Mouse (Mus musculus) liver, embryonic 16.5 days (tissue): ENCODE measurements around the gene Usp32. TPM values are rescaled to one million over a fixed set of nuclear protein-coding genes. Genes with fewer than 3 reads are reported as not detected.

ENCODE experiments used
- ATAC-seq: fragments of 200-750 bp; cut with Nextera tagmentation; 2 replicates; pipeline ENCODE4 v1.8.0; 2017; ENCODE audit warnings: low read depth, mild to moderate bottlenecking, moderate number of reproducible peaks, moderate library complexity
- H3K27ac ChIP-seq: fragments of 300-500 bp; sonication (generic); 2 replicates; pipeline ENCODE4 v1.5.1; 2014; ENCODE audit warnings: mild to moderate bottlenecking, low read length
- H3K27me3 ChIP-seq: fragments of 300-500 bp; sonication (generic); 2 replicates; pipeline ENCODE4 v1.6.1; 2014; ENCODE audit warnings: low read depth, low read length, mixed read lengths; ENCODE audit not compliant: control insufficient read depth, insufficient read depth
- H3K36me3 ChIP-seq: fragments of 300-500 bp; sonication (generic); 2 replicates; pipeline ENCODE4 v1.6.1; 2014; ENCODE audit warnings: mild to moderate bottlenecking; ENCODE audit not compliant: control insufficient read depth, insufficient read depth
- H3K4me1 ChIP-seq: fragments of 300-500 bp; sonication (generic); 2 replicates; pipeline ENCODE4 v1.6.1; 2014; ENCODE audit warnings: low read depth, low read length, mixed read lengths; ENCODE audit not compliant: control insufficient read depth
- H3K4me2 ChIP-seq: fragments of 300-500 bp; sonication (generic); 2 replicates; pipeline ENCODE4 v1.6.1; 2014; ENCODE audit warnings: low read depth, low read length, mixed read lengths
- H3K4me3 ChIP-seq: fragments of 300-500 bp; sonication (generic); 2 replicates; pipeline ENCODE4 v1.5.1; 2014; ENCODE audit warnings: low read depth, mild to moderate bottlenecking, low read length
- H3K9ac ChIP-seq: fragments of 300-500 bp; sonication (generic); 2 replicates; pipeline ENCODE4 v1.6.1; 2014; ENCODE audit warnings: low read depth, low read length
- H3K9me3 ChIP-seq: fragments of 300-500 bp; sonication (generic); replicated peaks from 2 replicates; pipeline ENCODE4 v1.6.1; 2016; ENCODE audit warnings: low read length; ENCODE audit not compliant: control insufficient read depth
- WGBS: fragments of 180-500 bp; shearing (Covaris S2); extraction: QIAGEN DNeasy Blood & Tissue Kit; methylation state at CpG from one replicate; pipeline ENCODE4 v1.1.7; 2014; ENCODE audit not compliant: insufficient replicate concordance; 5-methylcytosine and 5-hydroxymethylcytosine counted together
- polyA plus RNA-seq: library from polyadenylated mRNA; unstranded; fragments of >200 nt; fragmentation: Nextera tagmentation; extraction: Ambion mirVana; gene quantifications from 2 replicates; pipeline ENCODE4 v1.2.1, GENCODE M21; 2015

Usp32 gene
- polyA plus RNA-seq, 1 experiment from 2014 or later: 11.4 TPM

DNA sequence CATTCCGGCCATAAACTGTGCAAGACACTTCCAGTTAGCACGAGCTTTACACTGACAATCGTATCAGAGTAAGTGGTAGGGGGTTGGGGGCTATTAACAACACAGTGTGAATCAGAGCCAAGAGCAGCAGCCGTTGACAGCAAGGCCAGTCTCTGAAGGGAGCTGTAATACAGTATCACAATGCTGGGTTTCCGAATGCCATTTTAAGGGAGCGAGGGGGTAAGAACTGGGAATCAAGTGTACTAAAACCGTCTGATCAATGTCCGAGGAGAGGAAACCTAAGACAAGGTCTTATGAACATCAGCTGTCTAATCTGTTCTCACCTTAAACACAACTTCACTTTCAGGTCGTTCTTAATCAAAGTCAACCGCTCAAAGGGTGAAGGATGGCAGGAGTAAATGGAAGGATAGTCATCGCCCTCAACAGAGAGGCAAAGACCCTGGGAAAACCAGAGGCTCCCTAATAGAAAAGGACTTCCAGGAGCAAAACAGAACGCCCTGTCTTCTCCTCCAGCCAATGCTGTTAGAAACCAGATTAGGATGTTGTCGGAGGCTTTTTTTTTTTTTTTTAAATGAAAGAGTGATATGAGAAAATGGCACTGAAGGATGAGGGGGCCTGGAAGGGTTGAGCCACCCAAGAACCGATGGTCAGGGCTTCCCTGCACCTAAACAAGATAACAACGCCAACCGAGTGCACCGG is 1.0 kb downstream of the Usp32 start:
- no peaks in the 10 kb centered on the region for H3K27me3 ChIP-seq
- H3K4me3 ChIP-seq: peak overlapping the region; percentile 85
- peak overlapping the region; percentile 92 for H3K9ac ChIP-seq
- 5% methylated on average over 17 of the region's 17 CpGs for WGBS
- H3K36me3 ChIP-seq: peaks cover 9% of the 10 kb centered on the region
- H3K4me2 ChIP-seq: peak overlapping the region; percentile 58
- H3K4me1 ChIP-seq: peaks cover 22% of the 10 kb centered on the region
- 0 out of 2 replicates have a peak, but pooled peaks have one; percentile 0 for ATAC-seq
- H3K27ac ChIP-seq: peak overlapping the region; percentile 93
- H3K9me3 ChIP-seq: no peaks in the 10 kb centered on the region

DNA sequence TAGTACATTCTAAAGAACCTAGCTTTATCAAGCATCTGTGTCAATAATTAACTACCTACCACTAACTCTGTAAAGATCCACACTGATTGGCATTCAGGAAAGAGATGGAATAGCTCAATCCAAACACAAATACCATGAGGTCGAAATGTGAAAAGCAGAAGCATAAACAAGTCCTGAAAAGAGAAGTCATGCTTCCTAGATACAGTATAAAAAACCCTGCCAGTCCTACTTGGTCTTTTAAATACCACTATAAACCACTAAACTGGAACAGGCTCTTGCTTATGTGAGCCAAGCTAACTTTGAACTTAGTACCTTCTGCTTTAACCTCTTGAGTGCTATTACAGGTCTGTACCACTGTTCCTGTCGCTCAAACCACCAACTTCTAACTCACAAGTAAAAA is 8.4 kb downstream of the Usp32 start:
- H3K4me2 ChIP-seq: peak overlapping the region; percentile 19; the same call in 1 of the 2 replicates
- no peak overlapping the region for H3K4me3 ChIP-seq
- no peak for ATAC-seq
- peaks cover 6% of the 10 kb centered on the region for H3K36me3 ChIP-seq
- peaks cover 42% of the 10 kb centered on the region for H3K4me1 ChIP-seq
- no peak overlapping the region for H3K9ac ChIP-seq
- H3K27ac ChIP-seq: peak overlapping the region; percentile 56
- no peaks in the 10 kb centered on the region for H3K9me3 ChIP-seq
- WGBS: 47% methylated on average over 2 of the region's 2 CpGs
- H3K27me3 ChIP-seq: no peaks in the 10 kb centered on the region

DNA sequence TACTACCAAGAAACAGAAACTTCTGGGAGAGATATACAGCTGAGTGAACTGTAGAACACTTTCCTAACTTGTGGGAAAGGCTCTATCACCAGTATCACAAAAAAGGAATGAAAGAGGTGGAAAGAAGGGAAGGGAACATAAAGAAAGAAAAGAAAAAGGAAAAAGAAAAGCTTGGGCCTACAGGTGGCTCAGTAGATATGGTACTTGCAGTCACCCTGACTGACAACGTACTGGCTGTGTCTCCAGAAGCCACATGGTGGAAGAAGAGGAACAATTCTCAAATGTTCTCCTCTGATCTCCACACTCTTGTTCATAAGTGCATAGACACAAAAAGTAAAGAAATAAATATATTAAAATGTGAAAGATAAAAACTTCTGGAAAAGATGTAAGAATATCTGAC is 11.1 kb downstream of the Usp32 start:
- Histone ChIP-seq H3K27me3 (no peaks in the 10 kb centered on the region), H3K9ac (no peak overlapping the region; the same call in 1 of the 2 replicates), H3K27ac (0 out of 2 replicates have a peak overlapping the region, but pooled peaks have one; percentile 52), H3K36me3 (no peaks in the 10 kb centered on the region), H3K9me3 (no peaks in the 10 kb centered on the region), H3K4me2 (no peak overlapping the region; the same call in 1 of the 2 replicates), H3K4me3 (no peak overlapping the region), H3K4me1 (peaks cover 36% of the 10 kb centered on the region)
- WGBS: 20% methylated on average over 1 of the region's 1 CpGs
- no peak for ATAC-seq

DNA sequence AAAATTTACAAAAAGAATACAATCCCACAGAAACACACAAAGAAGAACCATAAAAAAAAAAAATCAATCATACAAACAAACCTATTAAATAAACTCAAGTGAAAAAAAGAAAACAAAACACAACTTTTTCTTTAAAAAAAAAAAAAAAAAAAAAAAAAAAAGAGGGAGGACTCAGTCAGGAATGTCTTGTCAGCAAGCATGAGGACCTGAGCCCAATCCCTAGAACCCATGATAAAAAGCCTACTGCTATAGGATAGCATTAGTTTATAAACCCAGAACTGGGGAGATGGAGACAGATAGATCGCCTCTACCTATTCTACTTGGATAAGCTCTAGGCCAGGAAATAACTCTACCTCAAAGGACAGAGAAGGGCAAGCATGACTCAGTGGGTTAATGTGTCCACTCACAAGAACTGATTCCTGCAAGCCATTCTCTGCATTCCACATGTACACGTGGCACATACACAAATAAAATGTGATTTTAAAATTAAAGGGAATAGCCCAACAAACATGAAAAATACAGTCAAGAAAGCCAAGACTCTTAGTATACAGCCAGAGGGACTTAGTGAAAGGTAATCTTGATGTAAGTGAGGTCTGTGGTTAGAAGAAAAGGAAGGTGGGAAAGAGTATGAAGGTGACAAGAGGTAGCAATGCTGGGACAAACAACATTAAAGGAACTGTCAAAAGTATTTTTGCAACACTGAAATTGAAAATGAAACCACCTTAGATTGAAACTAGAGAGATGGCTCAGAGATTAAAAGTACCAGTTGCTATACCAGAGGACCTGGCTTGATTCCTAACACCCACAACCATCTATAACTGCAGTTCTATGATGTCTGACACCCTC is 13.5 kb downstream of the Usp32 start:
- peak overlapping the region; percentile 43; the same call in 1 of the 2 replicates for H3K27ac ChIP-seq
- no peak overlapping the region for H3K9ac ChIP-seq
- no peak overlapping the region for H3K4me3 ChIP-seq
- no peaks in the 10 kb centered on the region for H3K36me3 ChIP-seq
- no peaks in the 10 kb centered on the region for H3K9me3 ChIP-seq
- H3K4me1 ChIP-seq: peaks cover 43% of the 10 kb centered on the region
- no peaks in the 10 kb centered on the region for H3K27me3 ChIP-seq
- WGBS: 71% methylated on average over 2 of the region's 2 CpGs
- ATAC-seq: no peak
- no peak overlapping the region for H3K4me2 ChIP-seq

DNA sequence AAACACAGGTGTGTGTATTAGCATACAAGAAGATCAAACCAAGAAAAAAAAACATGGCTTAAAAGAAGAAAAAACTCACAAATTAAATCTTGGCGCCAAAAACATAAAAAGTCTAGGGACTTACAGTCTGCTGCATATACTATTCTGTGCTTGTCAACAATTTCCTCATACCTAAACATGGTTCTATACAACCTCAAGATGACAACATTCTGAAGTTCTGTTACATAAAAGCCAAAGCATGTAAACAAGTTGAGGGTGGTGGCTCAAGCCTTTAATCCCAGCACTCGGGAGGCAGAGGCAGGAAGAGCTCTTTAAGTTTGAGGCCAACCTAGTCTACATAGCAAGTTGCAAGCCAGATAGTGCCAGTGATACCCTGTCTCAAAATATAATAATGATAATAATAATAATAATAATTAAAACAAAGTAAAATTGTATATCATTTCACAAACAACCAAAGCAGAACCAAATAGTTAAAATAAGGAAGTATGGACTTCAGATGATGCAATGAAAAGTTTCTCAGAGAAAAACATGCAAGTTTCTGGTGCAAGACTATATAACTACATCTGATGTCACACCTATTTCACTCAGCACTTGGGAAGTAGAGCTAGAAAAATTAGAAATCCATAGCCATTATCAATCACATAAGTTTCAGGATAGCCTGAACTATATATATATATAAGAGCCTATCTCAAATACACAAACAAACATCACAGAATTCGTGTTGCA is 16.5 kb downstream of the Usp32 start:
- Histone ChIP-seq H3K4me2 (no peak overlapping the region), H3K9ac (no peak overlapping the region), H3K4me3 (no peak overlapping the region), H3K9me3 (no peaks in the 10 kb centered on the region), H3K4me1 (peaks cover 53% of the 10 kb centered on the region), H3K27ac (peak overlapping the region; percentile 36), H3K27me3 (no peaks in the 10 kb centered on the region), H3K36me3 (0 out of 2 replicates have a peak, but pooled peaks cover 4% of the 10 kb centered on the region)
- no peak for ATAC-seq
- WGBS: 68% methylated on average over 3 of the region's 3 CpGs

DNA sequence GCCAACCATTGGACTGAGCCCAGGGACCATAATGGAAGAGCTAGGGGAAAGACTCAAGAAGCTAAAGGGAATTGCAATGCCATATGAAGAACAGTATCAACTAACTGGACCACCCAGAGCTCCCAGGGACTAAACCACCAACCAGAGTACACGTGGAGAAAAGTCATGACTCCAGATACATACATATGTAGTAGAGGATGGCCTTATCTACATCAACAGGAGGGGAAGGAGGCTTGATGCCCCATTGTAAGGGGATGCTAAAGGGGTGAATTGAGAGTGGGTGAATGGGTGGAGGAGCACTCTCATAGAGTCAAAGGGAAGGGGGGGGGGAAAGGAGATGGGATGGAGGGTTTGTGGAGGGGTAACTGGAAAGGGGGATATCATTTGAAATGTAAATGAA is 17.9 kb downstream of the Usp32 start:
- H3K27me3 ChIP-seq: no peaks in the 10 kb centered on the region
- H3K4me3 ChIP-seq: no peak overlapping the region
- no peak overlapping the region for H3K4me2 ChIP-seq
- H3K36me3 ChIP-seq: 0 out of 2 replicates have a peak, but pooled peaks cover 4% of the 10 kb centered on the region
- peaks cover 59% of the 10 kb centered on the region for H3K4me1 ChIP-seq
- H3K9me3 ChIP-seq: no peaks in the 10 kb centered on the region
- H3K27ac ChIP-seq: peak overlapping the region; percentile 57
- 43% methylated on average over 1 of the region's 1 CpGs for WGBS
- no peak overlapping the region for H3K9ac ChIP-seq
- peak; percentile 31; the same call in 1 of the 2 replicates for ATAC-seq

DNA sequence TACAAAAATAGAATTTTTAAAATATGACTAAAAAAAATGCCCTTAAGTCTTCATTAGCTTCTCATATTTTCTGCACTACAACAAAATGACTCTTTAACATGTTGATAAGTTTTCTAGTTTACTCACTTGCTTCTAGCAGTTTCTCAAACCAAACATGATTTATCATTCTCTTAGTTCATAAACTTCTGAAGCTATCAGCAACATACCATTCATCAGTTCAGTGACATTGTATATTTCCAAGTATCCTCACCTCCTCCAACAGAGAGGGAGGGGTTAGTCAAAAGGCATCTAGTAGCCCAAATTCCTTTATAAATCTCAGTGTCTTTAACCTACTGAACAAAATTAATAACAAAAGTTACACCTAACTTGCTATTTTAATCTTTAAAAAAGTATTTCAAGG is 22.8 kb downstream of the Usp32 start:
- Histone ChIP-seq H3K27ac (peak overlapping the region; percentile 92), H3K4me1 (peaks cover 61% of the 10 kb centered on the region), H3K4me3 (no peak overlapping the region), H3K4me2 (peak overlapping the region; percentile 49), H3K36me3 (0 out of 2 replicates have a peak, but pooled peaks cover 4% of the 10 kb centered on the region), H3K9ac (peak overlapping the region; percentile 22; the same call in 1 of the 2 replicates), H3K9me3 (no peaks in the 10 kb centered on the region), H3K27me3 (no peaks in the 10 kb centered on the region)
- ATAC-seq: peak; percentile 63

DNA sequence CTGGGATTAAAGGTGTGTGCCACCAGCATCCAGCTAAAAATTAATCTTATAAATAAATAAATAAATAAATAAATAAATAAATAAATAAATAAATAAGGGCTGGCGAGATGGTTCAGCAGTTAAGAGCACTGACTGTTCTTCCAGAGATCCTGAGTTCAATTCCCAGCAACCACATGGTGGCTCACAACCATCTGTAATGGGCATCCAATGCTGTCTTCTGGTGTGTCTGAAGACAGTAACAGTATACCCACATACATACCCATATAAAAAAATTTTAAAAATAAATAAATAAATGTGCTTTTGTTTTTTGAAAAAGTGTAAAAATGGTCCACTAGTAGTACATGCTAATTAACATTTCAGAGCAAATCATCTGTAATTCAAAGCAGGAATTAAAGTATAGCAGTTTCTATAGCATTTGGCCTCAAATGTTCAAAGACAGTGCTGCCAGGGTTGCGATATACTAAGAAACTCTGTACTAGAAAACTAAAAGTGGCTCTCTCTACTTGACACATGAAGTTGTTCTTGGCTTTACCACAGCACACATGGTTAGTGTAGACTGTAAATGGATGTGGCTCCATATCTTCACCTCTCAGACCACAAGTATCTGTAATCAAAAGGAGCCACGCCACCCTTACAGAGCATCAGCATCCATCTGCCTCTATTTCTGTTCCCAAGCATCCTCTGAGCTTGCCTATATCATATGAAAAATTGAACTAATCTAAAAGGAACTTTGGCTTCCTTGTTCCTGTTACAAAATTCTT is 23.7 kb downstream of the Usp32 start:
- 26% methylated on average over 3 of the region's 3 CpGs for WGBS
- H3K9me3 ChIP-seq: no peaks in the 10 kb centered on the region
- peaks cover 4% of the 10 kb centered on the region; the same call in 1 of the 2 replicates for H3K36me3 ChIP-seq
- peak overlapping the region; percentile 95 for H3K27ac ChIP-seq
- H3K4me1 ChIP-seq: peaks cover 54% of the 10 kb centered on the region
- H3K27me3 ChIP-seq: no peaks in the 10 kb centered on the region
- peak overlapping the region; percentile 55 for H3K4me2 ChIP-seq
- H3K9ac ChIP-seq: peak overlapping the region; percentile 47
- no peak overlapping the region for H3K4me3 ChIP-seq
- peak; percentile 99 for ATAC-seq
